Mouse (Mus musculus) liver, embryonic 16.5 days (tissue): ENCODE results near the gene Hist1h3c. TPM values are rescaled to one million over a fixed set of nuclear protein-coding genes. Genes with fewer than 3 reads are reported as not detected.
"Not testable (repeated sequence)": the region's sequence is repeated elsewhere in the genome, so short reads cannot be mapped to it uniquely, and the experiment has no call there.

Experiments
- ATAC-seq: fragments of 200-750 bp; cut with Nextera tagmentation; 2 replicates; pipeline ENCODE4 v1.8.0; 2017; ENCODE audit warnings: low read depth, mild to moderate bottlenecking, moderate number of reproducible peaks, moderate library complexity
- H3K27ac ChIP-seq: fragments of 300-500 bp; sonication (generic); 2 replicates; pipeline ENCODE4 v1.5.1; 2014; ENCODE audit warnings: mild to moderate bottlenecking, low read length
- H3K27me3 ChIP-seq: fragments of 300-500 bp; sonication (generic); 2 replicates; pipeline ENCODE4 v1.6.1; 2014; ENCODE audit warnings: low read depth, low read length, mixed read lengths; ENCODE audit not compliant: control insufficient read depth, insufficient read depth
- H3K36me3 ChIP-seq: fragments of 300-500 bp; sonication (generic); 2 replicates; pipeline ENCODE4 v1.6.1; 2014; ENCODE audit warnings: mild to moderate bottlenecking; ENCODE audit not compliant: control insufficient read depth, insufficient read depth
- H3K4me1 ChIP-seq: fragments of 300-500 bp; sonication (generic); 2 replicates; pipeline ENCODE4 v1.6.1; 2014; ENCODE audit warnings: low read depth, low read length, mixed read lengths; ENCODE audit not compliant: control insufficient read depth
- H3K4me2 ChIP-seq: fragments of 300-500 bp; sonication (generic); 2 replicates; pipeline ENCODE4 v1.6.1; 2014; ENCODE audit warnings: low read depth, low read length, mixed read lengths
- H3K4me3 ChIP-seq: fragments of 300-500 bp; sonication (generic); 2 replicates; pipeline ENCODE4 v1.5.1; 2014; ENCODE audit warnings: low read depth, mild to moderate bottlenecking, low read length
- H3K9ac ChIP-seq: fragments of 300-500 bp; sonication (generic); 2 replicates; pipeline ENCODE4 v1.6.1; 2014; ENCODE audit warnings: low read depth, low read length
- H3K9me3 ChIP-seq: fragments of 300-500 bp; sonication (generic); replicated peaks from 2 replicates; pipeline ENCODE4 v1.6.1; 2016; ENCODE audit warnings: low read length; ENCODE audit not compliant: control insufficient read depth
- WGBS: fragments of 180-500 bp; shearing (Covaris S2); extraction: QIAGEN DNeasy Blood & Tissue Kit; methylation state at CpG from one replicate; pipeline ENCODE4 v1.1.7; 2014; ENCODE audit not compliant: insufficient replicate concordance; 5-methylcytosine and 5-hydroxymethylcytosine counted together
- polyA plus RNA-seq: library from polyadenylated mRNA; unstranded; fragments of >200 nt; fragmentation: Nextera tagmentation; extraction: Ambion mirVana; gene quantifications from 2 replicates; pipeline ENCODE4 v1.2.1, GENCODE M21; 2015

The Hist1h3c gene
- polyA plus RNA-seq, 1 experiment from 2014 or later: 4.4 TPM

DNA sequence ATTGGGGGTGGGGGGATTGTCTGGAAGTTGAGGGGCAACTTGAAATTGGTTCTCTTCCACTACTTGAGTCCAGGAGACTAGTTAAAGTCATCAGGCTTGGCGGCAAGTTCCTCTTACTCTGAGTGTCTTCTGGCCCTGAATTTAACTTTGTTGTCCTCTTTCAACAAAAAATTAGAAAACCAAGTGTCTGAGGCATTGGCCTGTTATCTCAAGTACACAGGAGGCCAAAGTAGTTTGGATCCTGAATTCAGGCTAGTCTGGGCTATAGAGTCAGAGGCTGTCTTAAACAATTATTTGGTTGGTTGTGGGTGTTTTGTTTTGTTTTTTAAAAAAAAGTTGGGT is 19.7 kb upstream of the Hist1h3c start:
- Histone ChIP-seq H3K4me2 (peak overlapping the region; percentile 86), H3K27ac (peak overlapping the region; percentile 96), H3K4me1 (peaks cover 30% of the 10 kb centered on the region), H3K9me3 (no peaks in the 10 kb centered on the region), H3K9ac (peak overlapping the region; percentile 79), H3K4me3 (peak overlapping the region; percentile 67), H3K36me3 (no peaks in the 10 kb centered on the region), H3K27me3 (no peaks in the 10 kb centered on the region)
- no peak for ATAC-seq
- WGBS: 15% methylated on average over 1 of the region's 1 CpGs

GRCm38 (mm10) chr13:23764324-23765171 is 19.1 kb upstream of the Hist1h3c start:
- Histone ChIP-seq H3K9ac (peak overlapping the region; percentile 79), H3K36me3 (no peaks in the 10 kb centered on the region), H3K27ac (peak overlapping the region; percentile 96), H3K4me3 (peak overlapping the region; percentile 67), H3K4me1 (peaks cover 35% of the 10 kb centered on the region), H3K4me2 (peak overlapping the region; percentile 86), H3K9me3 (no peaks in the 10 kb centered on the region), H3K27me3 (no peaks in the 10 kb centered on the region)
- no peak for ATAC-seq
- 22% methylated on average over 12 of the region's 12 CpGs for WGBS

- Histone ChIP-seq H3K4me3 (peak within 1 kb of the TSS; percentile 67), H3K27me3 (no peaks in the 10 kb centered on the region), H3K27ac (peak within 1 kb of the TSS; percentile 96), H3K9me3 (no peaks in the 10 kb centered on the region), H3K36me3 (no peaks in the 10 kb centered on the region), H3K4me1 (peaks cover 42% of the 10 kb centered on the region), H3K9ac (peak within 1 kb of the TSS; percentile 79), H3K4me2 (peak within 1 kb of the TSS; percentile 86)
- WGBS: 2% methylated on average over 34 of the region's 34 CpGs
- ATAC-seq: peak; percentile 47
Measured at GRCm38 (mm10) chr13:23763586-23764323, 18.4 kb upstream of the Hist1h3c start, which contains the start of gene Hist1h1a. Gene Hist1h1a, plus strand, starts transcription at chr13:23763666.

DNA sequence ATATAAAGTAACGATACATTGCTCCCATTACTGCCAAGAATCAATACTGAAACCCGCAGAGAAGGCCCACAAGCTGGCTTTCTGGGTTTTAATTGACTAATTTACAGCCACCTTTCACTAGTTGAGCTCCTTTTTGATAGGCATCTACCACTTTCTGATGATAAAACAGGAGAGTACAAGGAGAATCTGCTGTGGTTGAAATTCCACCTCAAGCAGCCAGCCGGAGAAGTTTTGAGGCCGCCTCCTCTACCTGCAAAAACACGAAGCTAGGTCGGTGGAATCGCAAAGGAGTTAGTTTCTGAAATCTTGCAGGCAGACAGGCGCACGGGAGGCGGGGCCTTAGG is 17.8 kb upstream of the Hist1h3c start:
- H3K4me1 ChIP-seq: peaks cover 43% of the 10 kb centered on the region
- H3K9ac ChIP-seq: peak overlapping the region; percentile 78
- no peak for ATAC-seq
- no peaks in the 10 kb centered on the region for H3K27me3 ChIP-seq
- H3K27ac ChIP-seq: peak overlapping the region; percentile 96
- H3K9me3 ChIP-seq: no peaks in the 10 kb centered on the region
- no peaks in the 10 kb centered on the region for H3K36me3 ChIP-seq
- 1% methylated on average over 10 of the region's 10 CpGs for WGBS
- H3K4me2 ChIP-seq: peak overlapping the region; percentile 86
- peak overlapping the region; percentile 67 for H3K4me3 ChIP-seq

- Histone ChIP-seq H3K4me1 (peaks cover 46% of the 10 kb centered on the region), H3K27ac (peak within 1 kb of the TSS; percentile 96), H3K4me2 (peak within 1 kb of the TSS; percentile 86), H3K4me3 (peak within 1 kb of the TSS; percentile 67), H3K9ac (peak within 1 kb of the TSS; percentile 78)
- not testable (repeated sequence) for H3K27me3 ChIP-seq, H3K9me3 ChIP-seq, H3K36me3 ChIP-seq
- under 1% methylated on average over 27 of the region's 52 CpGs for WGBS
- peak; percentile 56 for ATAC-seq
Measured at GRCm38 (mm10) chr13:23761871-23762821, 16.7 kb upstream of the Hist1h3c start, which contains the start of gene Hist1h3a. Gene Hist1h3a, minus strand, starts transcription at chr13:23762386.

DNA sequence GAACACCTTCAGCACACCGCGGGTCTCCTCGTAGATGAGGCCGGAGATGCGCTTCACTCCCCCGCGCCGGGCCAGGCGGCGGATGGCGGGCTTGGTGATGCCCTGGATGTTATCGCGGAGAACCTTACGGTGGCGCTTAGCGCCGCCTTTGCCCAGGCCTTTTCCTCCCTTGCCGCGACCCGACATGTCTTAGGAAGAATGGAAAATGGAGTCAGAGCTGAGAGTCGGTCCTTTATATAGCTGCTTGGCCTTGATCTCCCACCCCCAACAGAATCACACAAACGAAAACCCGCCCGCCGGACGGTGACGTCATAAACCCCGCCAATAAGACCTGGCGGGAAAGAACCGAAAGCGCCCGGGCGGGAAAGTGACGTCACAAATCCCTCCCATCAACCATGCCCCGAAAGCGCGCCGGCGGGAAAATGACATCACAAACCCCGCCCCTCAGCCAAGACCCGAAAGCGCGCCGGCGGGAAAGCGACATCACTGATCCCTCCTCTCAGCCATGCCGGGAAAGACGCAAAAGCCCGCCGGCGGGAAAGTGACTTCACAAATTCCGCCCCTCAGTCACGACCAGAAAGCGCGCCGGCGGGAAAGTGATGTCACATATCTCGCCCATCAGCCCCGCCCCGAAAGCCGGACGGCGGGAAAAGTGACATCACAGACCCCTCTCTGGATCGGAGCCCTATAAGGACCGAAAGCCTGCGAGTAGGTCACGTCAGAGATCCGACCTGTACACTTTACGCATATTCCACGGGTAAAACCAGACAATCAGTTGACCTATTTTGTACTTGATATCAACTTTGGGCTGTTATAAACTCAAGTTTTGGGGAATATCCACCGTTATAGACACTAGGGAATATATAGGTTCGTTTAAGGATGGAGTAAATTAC is 15.8 kb upstream of the Hist1h3c start, which contains the start of gene Hist1h4a:
Hist1h4a (minus strand) TSS at position 259 of the 893 bp plus-strand sequence.
- WGBS: under 1% methylated on average over 61 of the region's 72 CpGs
- no peaks in the 10 kb centered on the region for H3K27me3 ChIP-seq
- H3K27ac ChIP-seq: peak within 1 kb of the TSS; percentile 96
- peak; percentile 57 for ATAC-seq
- H3K9me3 ChIP-seq: no peaks in the 10 kb centered on the region
- H3K4me3 ChIP-seq: peak within 1 kb of the TSS; percentile 67
- H3K9ac ChIP-seq: peak within 1 kb of the TSS; percentile 78
- H3K36me3 ChIP-seq: no peaks in the 10 kb centered on the region
- peak within 1 kb of the TSS; percentile 86 for H3K4me2 ChIP-seq
- H3K4me1 ChIP-seq: peaks cover 43% of the 10 kb centered on the region

DNA sequence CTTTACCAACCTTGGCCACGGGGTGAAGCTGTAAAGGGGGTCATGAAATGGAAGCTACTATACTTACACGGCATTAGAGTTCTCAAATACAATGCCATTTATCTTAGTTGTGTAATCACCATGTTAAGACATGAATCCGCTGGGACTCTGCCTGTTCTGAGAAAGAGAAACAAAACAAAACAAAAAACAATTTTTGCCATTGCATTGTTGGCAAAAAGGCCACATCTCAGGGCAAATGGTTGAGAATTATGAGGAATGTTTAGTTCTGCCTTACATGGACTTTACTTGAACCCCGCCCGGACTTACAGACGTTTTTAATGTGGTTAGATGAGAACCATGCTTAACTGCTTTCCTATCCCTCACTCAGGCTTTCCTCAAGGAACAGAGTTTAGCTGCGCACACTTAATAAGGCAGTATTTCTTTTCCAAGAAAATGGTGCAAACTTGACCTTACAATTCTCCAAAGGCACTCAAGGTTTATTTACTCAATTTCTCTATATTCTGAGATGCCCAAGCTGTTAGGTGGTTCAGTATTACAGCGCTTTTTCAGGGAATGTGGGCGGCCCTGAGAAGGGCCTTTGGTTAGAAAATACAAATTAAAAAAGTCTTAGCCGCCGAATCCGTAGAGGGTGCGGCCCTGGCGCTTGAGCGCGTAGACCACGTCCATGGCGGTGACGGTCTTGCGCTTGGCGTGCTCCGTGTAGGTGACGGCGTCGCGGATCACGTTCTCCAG is 15.0 kb upstream of the Hist1h3c start:
- ATAC-seq: no peak
- Histone ChIP-seq H3K27me3 (no peaks in the 10 kb centered on the region), H3K4me1 (peaks cover 46% of the 10 kb centered on the region), H3K9me3 (no peaks in the 10 kb centered on the region), H3K27ac (peak overlapping the region; percentile 96), H3K4me2 (peak overlapping the region; percentile 86), H3K4me3 (peak overlapping the region; percentile 67), H3K36me3 (no peaks in the 10 kb centered on the region), H3K9ac (peak overlapping the region; percentile 78)
- WGBS: under 1% methylated on average over 19 of the region's 27 CpGs
